Mouse (Mus musculus) small intestine, adult 10 weeks (tissue): ENCODE measurements around the gene Usp39. TPM values are rescaled to one million over a fixed set of nuclear protein-coding genes. Genes with fewer than 3 reads are reported as not detected.

Experiments used
- polyA plus RNA-seq: library from polyadenylated mRNA; stranded (reverse); fragments of 350-450 nt; fragmentation: Illumina TruSeq; extraction: RNeasy Lipid Tissue Mini Kit (QIAGEN cat#74804); gene quantifications from one replicate; pipeline ENCODE4 v1.2.3, GENCODE M21; 2014; ENCODE audit warnings: low replicate concordance

The Usp39 gene
- 43.6 TPM for polyA plus RNA-seq

DNA sequence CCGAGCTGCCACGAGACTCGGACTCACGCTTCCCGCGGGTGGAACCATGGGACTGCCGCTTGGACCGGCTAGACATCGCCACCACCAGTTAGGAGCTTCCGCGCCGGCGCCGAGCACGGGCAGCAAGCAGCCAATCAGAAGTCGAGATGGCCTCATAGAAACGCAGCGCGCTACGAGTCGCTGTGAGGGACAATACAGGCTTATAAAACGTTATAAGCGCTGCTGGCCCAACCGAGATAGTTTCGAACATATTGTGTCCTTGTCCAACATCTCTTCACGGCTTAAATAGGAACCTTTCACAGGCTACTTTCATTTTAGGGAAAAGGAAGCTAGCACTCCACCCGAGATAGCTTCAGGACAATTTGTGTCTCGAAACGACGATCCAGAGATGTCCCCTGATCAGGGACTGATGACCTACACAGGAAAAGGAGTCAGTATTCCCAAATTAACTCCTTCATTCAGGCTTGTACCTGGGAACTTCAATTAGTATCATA lies at the start of gene Usp39:
Usp39 (minus strand) TSS at position 111 of the 494 bp plus-strand sequence.

GRCm38 (mm10) chr6:72389941-72390771 lies 45.2 kb upstream of the Usp39 start, which contains the start of gene Vamp8:
Gene Vamp8, minus strand, starts transcription at chr6:72390703.

DNA sequence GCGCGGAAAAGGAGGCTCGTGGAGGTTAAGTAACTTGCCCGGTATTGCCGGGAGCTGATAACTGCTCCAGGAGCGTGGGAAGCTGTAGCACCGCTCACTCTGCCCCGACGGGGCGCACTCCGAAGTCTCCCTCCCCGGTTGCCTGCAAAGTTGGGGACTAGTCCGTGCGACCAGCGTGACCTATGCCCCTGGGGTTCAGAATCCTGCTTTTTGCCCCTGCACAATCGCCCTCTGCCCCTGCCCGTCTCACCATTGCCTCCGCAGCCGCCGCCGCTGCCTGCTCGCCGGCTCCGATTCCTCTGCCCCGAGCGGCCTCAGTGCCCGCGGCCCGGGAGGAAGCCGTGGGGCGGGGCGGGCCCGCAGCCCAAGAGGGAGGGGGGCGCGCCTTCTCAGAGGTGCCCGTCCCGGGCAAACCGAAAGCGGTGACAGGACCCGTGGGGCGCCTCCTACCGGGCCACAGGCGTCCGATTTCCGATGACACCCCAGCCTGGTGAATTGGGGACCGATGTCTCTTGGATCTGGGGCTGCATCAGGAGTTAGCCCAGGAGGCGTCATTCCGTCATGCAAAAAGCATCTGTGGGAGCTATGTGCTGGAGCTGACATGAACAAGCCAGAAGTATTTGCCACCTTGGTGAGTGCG lies 35.3 kb upstream of the Usp39 start, which contains the start of gene Vamp5:
Vamp5 (minus strand) TSS at position 338 of the 640 bp plus-strand sequence.

GRCm38 (mm10) chr6:72366844-72367443 lies 22.0 kb upstream of the Usp39 start, which contains the start of gene Rnf181:
Gene Rnf181, minus strand, starts transcription at chr6:72366956.

GRCm38 (mm10) chr6:72355066-72355911 lies 10.3 kb upstream of the Usp39 start, which contains the start of gene Tmem150a:
Gene Tmem150a, plus strand, starts transcription at chr6:72355447.

GRCm38 (mm10) chr6:72347166-72347941 lies 2.4 kb upstream of the Usp39 start, which contains the start of gene 0610030E20Rik:
Gene 0610030E20Rik, plus strand, starts transcription at chr6:72347317.

Other genes starting within 250 kb of the Usp39 start
- 1.1 TPM for gene St3gal5, start 247.6 kb downstream of the Usp39 start, polyA plus RNA-seq
- gene Atoh8, start 109.6 kb downstream of the Usp39 start, polyA plus RNA-seq: not detected
- gene Sftpb, start 40.6 kb downstream of the Usp39 start, polyA plus RNA-seq: not detected
- gene 0610030E20Rik, start 2.1 kb upstream of the Usp39 start, polyA plus RNA-seq: 57.5 TPM
- 0.67 TPM for gene Tmem150a, start 10.3 kb upstream of the Usp39 start, polyA plus RNA-seq
- gene Rnf181, start 21.8 kb upstream of the Usp39 start, polyA plus RNA-seq: 189 TPM
- gene Vamp5, start 35.3 kb upstream of the Usp39 start, polyA plus RNA-seq: 0.26 TPM
- 93.1 TPM for gene Vamp8, start 45.5 kb upstream of the Usp39 start, polyA plus RNA-seq
- gene Ggcx, start 69.1 kb upstream of the Usp39 start, polyA plus RNA-seq: 7.6 TPM
- gene Mat2a, start 94.4 kb upstream of the Usp39 start, polyA plus RNA-seq: 279 TPM
- gene Sh2d6, start 176.5 kb upstream of the Usp39 start, polyA plus RNA-seq: 0.41 TPM
- gene Capg, start 199.2 kb upstream of the Usp39 start, polyA plus RNA-seq: not detected